Mouse (Mus musculus) thymus, postnatal 14 days (tissue): ENCODE results near the gene Tnfrsf1a.

Experiments
- DNase-seq: peaks from one replicate; pipeline ENCODE4 v3.0.0; 2021

The Tnfrsf1a gene

DNA sequence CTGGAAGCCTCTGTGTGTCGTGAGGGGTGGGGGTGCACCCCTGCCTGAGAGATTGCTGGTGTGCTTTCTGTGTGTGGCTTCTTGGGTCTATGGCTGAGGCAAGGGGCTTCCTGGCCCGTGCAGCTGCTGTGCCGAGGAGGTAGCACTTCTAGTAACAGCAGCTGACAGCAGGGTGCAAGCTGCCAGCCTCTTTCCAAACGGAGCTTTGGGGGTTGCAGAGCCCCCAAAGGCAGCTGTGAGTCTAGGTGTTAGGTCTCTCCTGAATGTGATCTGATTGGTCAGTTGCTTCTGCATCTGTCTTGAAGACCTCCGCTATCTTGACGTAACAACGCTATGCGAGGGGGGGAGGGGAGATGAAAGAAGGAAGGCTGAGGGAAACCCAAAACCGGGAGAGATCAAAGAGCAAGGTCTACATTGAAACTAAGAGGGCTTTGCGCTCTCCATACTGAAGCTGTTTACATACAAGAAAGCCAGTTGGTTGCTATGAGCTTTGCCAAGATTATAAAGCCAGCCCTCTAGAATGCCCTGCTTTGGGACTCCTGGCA lies 6.1 kb downstream of the Tnfrsf1a start:
- peak; percentile 89 for DNase-seq

- DNase-seq: no peak
These were observed 7.1 kb downstream of the Tnfrsf1a start for GRCm38 (mm10) chr6:125356264-125356663.

DNA sequence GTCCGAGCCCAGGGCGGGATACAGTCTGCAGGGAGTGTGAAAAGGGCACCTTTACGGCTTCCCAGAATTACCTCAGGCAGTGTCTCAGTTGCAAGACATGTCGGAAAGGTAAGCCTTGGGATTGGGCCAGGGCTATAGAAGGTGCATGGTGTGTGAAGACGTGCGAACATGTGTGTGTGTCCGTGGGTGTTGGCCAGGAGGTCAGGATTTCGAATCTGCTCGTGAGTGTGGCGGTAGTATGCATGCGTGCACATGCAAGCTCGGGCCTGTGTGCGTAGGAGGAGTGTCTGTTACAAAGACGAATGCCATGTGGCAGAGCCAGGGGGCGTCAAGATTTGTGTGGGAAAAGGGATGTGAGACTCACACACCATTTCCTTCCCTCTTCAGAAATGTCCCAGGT lies 8.2 kb downstream of the Tnfrsf1a start:
- no peak for DNase-seq

DNA sequence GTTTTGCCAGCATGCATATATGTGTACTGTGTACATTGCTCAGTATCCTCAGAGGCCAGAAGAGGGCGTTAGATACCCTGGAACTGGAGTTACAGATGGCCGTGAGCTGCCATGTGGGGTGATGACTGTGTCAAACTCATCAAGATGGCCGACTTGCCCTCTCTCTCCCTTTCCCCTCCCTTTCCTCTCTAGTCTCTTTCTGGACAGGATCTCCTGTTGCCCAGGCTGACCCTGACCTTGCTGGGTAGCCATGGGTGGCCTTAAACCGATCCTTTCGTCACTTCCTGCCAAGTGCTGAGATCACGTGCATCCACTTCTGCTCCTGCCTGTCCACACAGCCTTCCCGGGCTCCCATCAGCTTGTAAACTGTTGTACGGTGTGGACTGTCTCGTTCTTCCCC lies 10.8 kb downstream of the Tnfrsf1a start:
- DNase-seq: no peak

DNA sequence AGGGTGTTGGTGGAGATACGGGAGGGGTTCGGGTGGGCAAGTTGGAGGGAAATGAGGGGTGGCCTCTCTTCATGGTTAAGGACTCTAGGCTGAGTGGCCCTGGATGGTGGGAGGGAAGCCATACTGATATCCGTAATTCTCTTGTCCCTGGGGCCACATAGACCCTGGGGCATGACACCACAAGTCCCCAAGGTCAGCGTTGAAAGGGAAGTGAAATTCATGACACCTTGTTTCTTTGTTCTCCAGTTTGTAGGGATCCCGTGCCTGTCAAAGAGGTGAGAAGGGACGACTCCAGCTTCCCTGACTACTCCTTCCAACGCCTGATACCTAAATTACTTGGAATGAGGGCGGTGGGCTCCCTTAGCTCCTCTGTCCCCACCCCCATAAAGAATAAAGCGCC lies 11.7 kb downstream of the Tnfrsf1a start:
- no peak for DNase-seq

- DNase-seq: no peak
These were observed 12.5 kb downstream of the Tnfrsf1a start for GRCm38 (mm10) chr6:125361467-125362291.

GRCm38 (mm10) chr6:125363021-125363420 lies 13.9 kb downstream of the Tnfrsf1a start:
- no peak for DNase-seq

DNA sequence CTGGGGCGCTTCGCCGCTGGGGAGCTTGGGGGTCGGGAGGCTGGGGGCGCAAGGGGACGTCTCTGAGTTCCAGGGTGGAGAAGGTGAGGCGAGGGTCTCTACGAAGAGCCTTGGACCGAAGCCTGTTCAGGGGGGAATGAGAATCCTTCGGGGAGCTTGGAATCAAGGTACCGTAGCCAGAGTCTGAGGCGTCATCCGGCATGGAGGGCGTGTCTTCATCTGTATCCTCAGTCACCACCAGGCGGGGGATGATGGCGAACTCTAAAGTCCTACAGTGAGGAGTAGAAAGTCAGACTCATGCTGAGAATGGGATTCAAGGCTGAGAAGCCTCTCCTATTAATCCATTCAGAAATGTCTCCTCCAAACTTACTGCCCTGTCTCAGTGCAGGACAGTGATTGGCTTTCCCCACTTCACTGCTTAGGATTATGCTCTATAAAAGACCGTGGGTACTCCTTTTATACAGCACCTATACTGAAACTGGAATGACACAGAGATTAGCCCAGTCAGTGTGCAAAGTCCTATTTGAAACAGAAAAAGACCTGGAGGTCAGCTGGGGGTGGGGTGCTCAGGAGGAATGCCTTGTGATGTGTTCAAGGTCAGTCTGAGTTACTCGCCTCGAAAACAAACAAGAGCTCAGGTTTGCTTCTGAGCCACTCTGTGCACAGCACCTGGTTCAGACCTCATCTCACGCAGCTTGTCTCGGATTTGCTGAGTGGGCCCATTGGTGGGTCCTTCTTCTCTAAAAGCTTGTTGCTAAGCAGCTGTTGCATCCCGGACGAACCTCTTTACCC lies 14.5 kb downstream of the Tnfrsf1a start:
- DNase-seq: no peak

- peak; percentile 55 for DNase-seq
These were observed 15.3 kb downstream of the Tnfrsf1a start for GRCm38 (mm10) chr6:125364448-125364847.

- no peak for DNase-seq
These were observed 16.4 kb downstream of the Tnfrsf1a start for GRCm38 (mm10) chr6:125365522-125365921.

- DNase-seq: no peak
These were observed 17.0 kb downstream of the Tnfrsf1a start for GRCm38 (mm10) chr6:125366133-125366532.

DNA sequence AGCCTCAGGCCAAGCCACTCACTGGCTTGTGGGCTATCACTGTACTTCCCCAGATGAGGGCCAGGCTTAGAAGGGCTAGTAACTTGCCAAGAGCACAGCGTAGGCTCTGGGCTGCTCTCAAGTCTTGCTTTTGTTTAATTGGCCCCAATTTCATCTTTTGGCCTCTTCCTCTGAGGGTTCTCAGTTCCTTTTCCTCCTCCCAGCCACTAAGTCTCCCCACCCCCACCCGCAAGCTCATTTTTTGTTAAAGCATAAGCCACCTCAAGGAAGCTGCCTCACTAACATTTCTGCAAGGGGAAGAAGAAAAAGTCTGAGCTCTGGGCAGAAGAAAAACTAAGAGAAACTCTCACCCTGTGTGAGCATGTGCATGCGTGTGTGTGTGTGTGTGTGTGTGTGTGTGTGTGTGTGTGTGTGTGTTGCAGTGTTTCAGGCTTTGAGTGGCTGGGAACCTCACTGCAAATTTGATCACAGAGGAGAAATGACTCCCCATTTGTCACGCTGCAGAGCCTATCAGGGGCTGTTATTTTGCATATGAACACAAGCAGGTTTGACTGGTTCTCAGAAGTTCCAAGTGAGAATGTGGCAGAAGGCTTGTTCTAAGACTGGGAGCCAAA lies 18.7 kb downstream of the Tnfrsf1a start:
- DNase-seq: peak; percentile 59

DNA sequence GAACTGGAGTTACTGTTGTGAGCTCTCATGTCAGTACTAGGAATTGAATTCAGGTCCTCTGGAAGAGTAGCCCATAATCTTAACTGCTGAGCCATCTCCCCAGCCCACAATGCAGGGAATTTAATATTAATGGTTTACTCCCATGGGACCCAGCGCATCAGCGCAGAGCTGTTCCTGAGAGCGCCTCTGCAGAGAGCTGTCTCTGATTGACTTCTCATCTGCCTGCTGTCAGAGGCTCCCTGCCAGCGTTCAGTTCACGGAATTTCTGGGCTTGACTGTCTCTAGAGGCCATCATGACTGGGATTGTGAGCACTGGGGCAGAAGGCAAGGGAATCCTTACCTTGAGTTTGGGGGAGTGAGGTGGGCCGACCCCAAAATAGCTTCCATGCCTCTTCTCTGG lies 27.9 kb downstream of the Tnfrsf1a start:
- no peak for DNase-seq

DNA sequence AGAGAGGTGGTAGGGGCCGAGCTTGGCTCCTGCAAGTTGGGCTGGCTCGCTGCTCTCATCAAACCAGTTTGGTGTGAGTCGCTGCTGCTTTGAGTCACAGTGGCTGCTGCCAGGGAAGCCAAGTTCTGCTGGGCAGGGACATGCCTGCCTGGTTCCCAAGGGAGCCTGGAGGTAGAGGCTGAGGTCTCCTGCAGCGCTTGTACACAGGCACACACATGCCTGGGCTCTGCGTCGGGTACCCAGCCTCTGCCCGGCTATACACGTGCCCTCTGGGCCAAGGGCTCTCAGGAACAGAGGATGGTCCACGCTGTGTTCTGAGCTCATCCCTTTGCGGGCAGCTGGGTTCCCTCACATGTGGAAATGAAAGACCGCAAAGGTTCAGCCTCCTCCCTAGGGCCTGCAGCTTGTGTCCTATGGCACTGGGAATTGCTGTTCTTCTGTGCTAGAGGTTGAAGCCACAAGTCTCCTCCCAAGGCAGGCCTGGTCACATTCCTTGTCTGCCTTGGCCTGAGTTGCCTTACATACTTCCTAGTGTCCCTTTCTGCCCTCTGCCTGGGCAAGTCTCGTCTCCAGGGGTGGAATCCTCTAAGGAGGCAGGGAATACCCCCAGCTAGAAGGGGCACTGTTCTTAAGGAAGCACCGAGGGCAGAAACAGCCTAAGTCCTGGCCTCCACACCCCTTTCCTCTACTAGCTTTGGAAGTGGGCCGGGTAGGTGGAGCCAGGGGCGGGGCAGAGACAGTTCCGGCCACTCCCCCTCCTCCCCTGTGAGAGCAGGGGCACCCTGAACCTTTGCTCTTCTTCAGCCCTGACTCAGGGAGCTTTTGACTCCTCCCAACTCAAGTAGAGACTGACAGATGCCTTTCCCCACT lies 28.7 kb downstream of the Tnfrsf1a start:
- peak; percentile 94 for DNase-seq

DNA sequence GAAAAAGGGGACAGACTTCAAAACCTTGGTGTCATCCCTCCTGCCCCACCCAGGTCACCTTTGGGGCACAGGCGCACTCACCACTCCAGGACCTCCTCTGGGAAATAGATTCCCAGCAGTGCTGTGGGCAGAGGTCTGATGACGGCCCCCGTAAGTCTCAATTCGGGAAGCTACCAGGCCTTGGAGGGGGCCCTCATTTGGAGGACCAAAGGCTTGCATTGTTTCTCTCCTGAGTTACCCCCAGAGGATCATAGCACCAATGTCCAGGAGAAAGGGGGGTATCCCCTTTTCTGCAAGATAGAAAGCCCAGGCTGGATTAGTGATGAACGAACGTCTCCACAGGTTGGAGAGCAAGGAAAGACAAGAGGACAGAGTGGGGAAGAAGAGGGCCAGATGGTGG lies 29.5 kb downstream of the Tnfrsf1a start:
- DNase-seq: no peak

GRCm38 (mm10) chr6:125379781-125380180 lies 30.6 kb downstream of the Tnfrsf1a start:
- peak; percentile 3 for DNase-seq

DNA sequence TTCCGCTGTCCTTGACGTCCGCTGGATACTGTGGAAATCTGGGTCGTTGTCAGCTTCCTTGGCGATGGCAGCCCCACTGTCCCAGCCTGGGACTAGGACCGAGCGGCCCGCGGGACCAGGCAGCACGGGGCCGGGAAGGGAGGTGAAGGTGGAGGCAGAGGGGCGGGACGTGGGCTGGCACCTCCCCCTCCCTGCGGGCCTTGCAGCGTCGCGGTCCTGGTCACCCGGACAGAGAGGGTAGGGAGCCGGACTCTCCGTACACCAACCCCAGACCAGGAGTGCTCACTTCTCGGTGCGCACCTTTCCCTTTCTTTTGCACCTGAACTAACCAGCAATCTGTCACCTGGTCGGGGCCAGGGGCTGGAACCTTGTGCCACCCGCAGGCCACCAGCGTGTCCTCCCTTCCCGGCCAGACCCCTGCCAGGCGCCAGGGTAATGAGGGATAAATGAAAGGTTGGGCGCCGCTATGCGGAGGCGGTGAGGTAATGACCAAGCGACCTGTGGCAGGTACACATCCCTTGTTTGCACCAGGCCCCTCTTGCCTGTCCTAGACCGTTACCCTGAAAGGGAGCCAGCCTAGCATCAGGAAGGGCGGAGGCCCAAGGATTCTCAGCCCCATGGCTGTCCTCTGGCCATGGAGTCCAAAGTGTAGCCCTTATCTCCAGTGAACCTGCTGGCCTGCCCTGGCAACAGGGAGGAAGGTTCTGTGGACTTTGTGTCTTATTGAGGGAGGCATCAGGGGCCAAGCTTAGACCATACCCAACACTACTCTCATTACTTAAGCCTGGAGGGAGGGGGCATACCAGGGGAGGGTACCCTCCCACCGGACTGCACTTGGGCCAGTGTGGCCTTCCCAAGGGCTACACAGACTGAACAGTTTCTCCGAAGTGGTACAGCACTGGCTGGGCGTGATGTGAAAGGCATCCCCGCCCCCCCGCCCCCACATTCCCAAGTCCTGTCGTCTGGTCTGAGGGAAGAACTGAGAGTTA lies 31.5 kb downstream of the Tnfrsf1a start, which contains the start of gene Plekhg6:
TSS of gene Plekhg6 (minus strand) at position 422 of the 989 bp plus-strand sequence.
- DNase-seq: peak; percentile 7

- DNase-seq: no peak
These were observed 32.9 kb downstream of the Tnfrsf1a start for GRCm38 (mm10) chr6:125382024-125382423.

- peak; percentile 58 for DNase-seq
These were observed 36.2 kb downstream of the Tnfrsf1a start for GRCm38 (mm10) chr6:125385066-125385974.

- no peak for DNase-seq
These were observed 36.9 kb downstream of the Tnfrsf1a start for GRCm38 (mm10) chr6:125386080-125386479.
